Mouse (Mus musculus) cerebellum, adult 11-12 months (tissue): ENCODE measurements around the gene Kazn.
A peak's percentile ranks its signal among the peaks of the same experiment; 100 is the strongest.

Source experiments
- DNase-seq: peaks from one replicate; pipeline ENCODE4 v3.0.0; 2022

Gene Kazn

GRCm38 (mm10) chr4:142239240-142240126, at the start of gene Kazn:
Kazn (minus strand) TSS chr4:142239401.
- DNase-seq: peak; percentile 76

GRCm38 (mm10) chr4:142285471-142285870, 46.3 kb upstream of the Kazn start:
- DNase-seq: no peak

GRCm38 (mm10) chr4:142283867-142284266, 44.7 kb upstream of the Kazn start:
- DNase-seq: no peak

- DNase-seq: peak; percentile 42
These were observed 39.0 kb upstream of the Kazn start for GRCm38 (mm10) chr4:142278197-142278575.

- peak; percentile 73 for DNase-seq
These were observed 38.4 kb upstream of the Kazn start for GRCm38 (mm10) chr4:142277481-142278196.

- no peak for DNase-seq
These were observed 36.0 kb upstream of the Kazn start for GRCm38 (mm10) chr4:142275242-142275641.

- DNase-seq: no peak
These were observed 35.4 kb upstream of the Kazn start for GRCm38 (mm10) chr4:142274441-142275234.

GRCm38 (mm10) chr4:142271506-142271905, 32.3 kb upstream of the Kazn start:
- DNase-seq: no peak

GRCm38 (mm10) chr4:142267832-142268231, 28.6 kb upstream of the Kazn start:
- no peak for DNase-seq

- peak; percentile 27 for DNase-seq
These were observed 28.2 kb upstream of the Kazn start for GRCm38 (mm10) chr4:142267348-142267819.

- DNase-seq: no peak
These were observed 25.1 kb upstream of the Kazn start for GRCm38 (mm10) chr4:142264335-142264734.

GRCm38 (mm10) chr4:142261725-142262124, 22.5 kb upstream of the Kazn start:
- DNase-seq: no peak

GRCm38 (mm10) chr4:142258730-142259129, 19.5 kb upstream of the Kazn start:
- no peak for DNase-seq

- no peak for DNase-seq
These were observed 14.9 kb upstream of the Kazn start for GRCm38 (mm10) chr4:142254088-142254487.

- DNase-seq: no peak
These were observed 12.5 kb upstream of the Kazn start for GRCm38 (mm10) chr4:142251471-142252354.

- no peak for DNase-seq
These were observed 10.9 kb upstream of the Kazn start for GRCm38 (mm10) chr4:142250054-142250453.

- peak; percentile 49 for DNase-seq
These were observed 10.2 kb upstream of the Kazn start for GRCm38 (mm10) chr4:142249401-142249800.

GRCm38 (mm10) chr4:142248426-142248825, 9.2 kb upstream of the Kazn start:
- DNase-seq: peak; percentile 68

GRCm38 (mm10) chr4:142246698-142247097, 7.5 kb upstream of the Kazn start:
- DNase-seq: no peak

GRCm38 (mm10) chr4:142244641-142245040, 5.4 kb upstream of the Kazn start:
- DNase-seq: no peak

- DNase-seq: no peak
These were observed 3.7 kb upstream of the Kazn start for GRCm38 (mm10) chr4:142242750-142243383.
